Mouse (Mus musculus) ovary, postnatal 36 days (tissue): ENCODE data around the gene Sash3.
"Not testable (repeated sequence)": the region's sequence is repeated elsewhere in the genome, so short reads cannot be mapped to it uniquely, and the experiment has no call there.

Experiments
- DNase-seq: peaks from one replicate; pipeline ENCODE4 v3.0.0; 2022; ENCODE audit warnings: low spot score, mixed read lengths

Sash3 gene

GRCm38 (mm10) chrX:48202995-48203394, 56.8 kb downstream of the Sash3 start:
- DNase-seq: no peak

DNA sequence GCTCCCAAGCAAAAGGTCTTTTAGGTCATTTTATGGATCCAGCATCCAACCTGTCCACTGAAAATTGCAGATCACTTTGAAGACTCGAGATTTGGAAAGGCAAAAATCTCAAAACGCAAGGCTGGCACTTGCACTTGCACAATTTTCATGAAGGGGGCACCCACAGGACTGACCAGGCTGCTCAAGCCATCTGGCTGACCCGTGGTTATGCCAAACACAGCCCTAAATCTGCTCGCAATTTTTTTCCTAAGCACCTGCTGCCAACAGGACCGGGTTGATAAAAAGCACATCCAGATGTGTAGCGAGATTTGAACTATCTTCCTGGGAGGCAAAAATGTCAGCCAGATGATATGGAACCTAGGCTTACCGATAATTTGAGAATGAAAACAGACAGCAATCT, 57.5 kb downstream of the Sash3 start:
- no peak for DNase-seq

DNA sequence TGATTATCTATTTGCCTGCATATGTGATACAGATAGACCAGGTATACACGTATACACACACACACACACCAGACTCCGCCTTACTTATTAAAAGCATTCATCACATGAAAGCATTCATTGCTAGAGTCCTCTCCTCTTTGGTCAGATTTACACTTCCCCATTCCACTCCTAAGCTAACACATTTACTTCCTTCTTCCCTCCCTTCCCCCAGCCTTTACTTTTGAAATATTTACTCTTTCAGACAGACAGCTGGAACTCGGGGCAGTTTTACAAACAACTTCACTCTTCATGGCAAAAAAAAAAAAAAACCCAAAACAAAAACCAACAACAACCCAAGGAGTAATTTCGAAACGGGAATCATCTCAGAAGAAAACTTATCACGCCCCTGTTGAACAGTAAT, 58.2 kb downstream of the Sash3 start:
- no peak for DNase-seq

GRCm38 (mm10) chrX:48207761-48208487, 61.7 kb downstream of the Sash3 start:
- DNase-seq: peak; percentile 19

DNA sequence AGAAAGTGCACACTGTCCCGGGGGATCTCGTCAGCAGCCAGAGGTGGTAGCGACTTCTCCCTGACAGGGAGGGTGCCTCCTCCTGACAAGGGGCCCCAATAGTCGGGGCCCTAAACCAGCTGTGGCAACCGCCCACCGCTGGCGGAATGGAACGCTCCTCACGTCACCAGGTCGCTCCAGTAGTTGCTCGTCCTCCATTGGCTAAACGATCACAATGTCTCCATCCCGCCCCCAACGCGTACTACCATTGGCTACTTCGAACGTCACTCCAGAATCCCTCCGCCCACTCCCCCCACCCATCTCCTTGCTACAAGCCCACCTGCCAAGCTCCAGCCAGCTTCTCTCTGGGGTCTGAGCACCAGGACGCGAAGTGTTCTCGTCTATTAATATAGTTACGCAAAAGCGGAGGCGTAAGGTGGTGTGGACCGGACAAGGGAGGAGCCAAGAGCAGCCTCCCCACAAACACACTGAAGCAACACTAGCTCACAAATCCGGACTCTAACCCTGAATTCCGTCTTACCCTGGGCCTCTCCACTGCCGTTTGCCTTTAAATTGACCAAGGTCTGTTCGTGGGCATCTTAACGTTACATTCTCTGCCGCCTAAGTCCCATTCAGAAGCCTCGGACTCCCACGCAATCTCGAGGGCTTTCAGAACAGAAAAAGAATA, 62.4 kb downstream of the Sash3 start, which contains the start of gene Zdhhc9:
Gene Zdhhc9 (minus strand): TSS at position 360 of the 667 bp plus-strand sequence.
- DNase-seq: peak; percentile 80

DNA sequence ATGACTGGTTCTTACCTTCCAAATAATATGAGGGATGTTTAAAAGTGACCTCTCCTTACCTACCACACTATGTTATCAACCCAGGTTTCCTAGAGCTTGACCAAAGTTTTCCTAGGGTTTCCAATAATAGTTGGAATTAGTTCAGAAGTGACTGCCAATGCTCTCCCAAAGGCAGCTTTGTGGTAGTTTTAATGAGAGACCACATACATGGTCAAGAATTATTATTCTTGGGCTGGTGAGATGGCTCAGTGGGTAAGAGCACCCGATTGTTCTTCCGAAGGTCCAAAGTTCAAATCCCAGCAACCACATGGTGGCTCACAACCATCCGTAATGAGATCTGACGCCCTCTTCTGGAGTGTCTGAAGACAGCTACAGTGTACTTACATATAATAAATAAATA, 63.5 kb downstream of the Sash3 start:
- DNase-seq: not testable (repeated sequence)
